In the genomic region with DNA sequence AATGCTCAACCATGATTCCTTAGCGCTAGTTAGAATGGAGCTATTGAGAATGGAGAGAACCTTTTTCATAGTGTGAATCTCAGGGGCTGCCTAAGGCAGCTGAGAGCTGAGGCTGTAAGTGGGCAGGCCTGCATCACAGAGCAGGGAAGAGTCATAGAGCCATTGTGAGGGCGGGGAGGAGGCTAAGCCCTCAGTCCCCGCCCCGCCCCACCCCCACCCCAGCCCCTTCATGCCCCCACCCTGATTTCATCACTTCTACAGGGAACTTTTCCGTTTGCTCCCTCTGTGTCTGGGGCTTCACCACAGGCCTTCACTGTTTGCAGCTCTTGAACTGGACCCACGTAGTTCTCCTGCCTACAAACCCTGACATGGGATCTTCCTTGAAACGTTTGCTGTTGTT, we compare ENCODE assay signal across 28 mouse cellular contexts. TPM values are rescaled to one million over a fixed set of nuclear protein-coding genes. Genes with fewer than 3 reads are reported as not detected.
"Had no signal": no experiment of that assay in that cellular context is flagged by ENCODE, and none has a peak within 500 bp of the region (broad histone marks: within the 10 kb centered on the region; RNA-seq: fewer than 3 reads in every experiment).

A gene (minus strand): TSS at position 101 of the 400 bp plus-strand sequence.

- H3K9ac ChIP-seq: heart, embryonic 13.5 days; heart, embryonic 15.5 days; hindbrain, embryonic 13.5 days; hindbrain, embryonic 15.5 days; kidney, embryonic 15.5 days; limb, embryonic 13.5 days; limb, embryonic 15.5 days had no signal

- DNase-seq: gastrocnemius, postnatal 14 days; gastrocnemius, postnatal 36 days; heart, adult 11 months; heart, adult 2 months; heart, postnatal 14 days; heart, postnatal 36 days; kidney, adult 11 months; kidney, adult 2 months; kidney, adult 9 months; kidney, postnatal 14 days; kidney, postnatal 36 days; left cerebral cortex, postnatal 4 days had no signal

- H3K36me3 ChIP-seq: heart, embryonic 13.5 days; heart, embryonic 15.5 days; hindbrain, embryonic 13.5 days; hindbrain, embryonic 15.5 days; kidney, embryonic 15.5 days; limb, embryonic 13.5 days; limb, embryonic 15.5 days had no signal

- H3K27ac ChIP-seq: heart, adult 2 months; heart, embryonic 13.5 days; heart, embryonic 15.5 days; hindbrain, embryonic 13.5 days; hindbrain, embryonic 15.5 days; hindbrain, postnatal 0 days; kidney, embryonic 15.5 days; kidney, postnatal 0 days; limb, embryonic 13.5 days; limb, embryonic 15.5 days had no signal

- H3K4me1 ChIP-seq: limb, embryonic 15.5 days had no signal

- H3K9me3 ChIP-seq: heart, embryonic 13.5 days; heart, embryonic 15.5 days; hindbrain, embryonic 13.5 days; hindbrain, embryonic 15.5 days; kidney, embryonic 15.5 days; limb, embryonic 13.5 days; limb, embryonic 15.5 days had no signal

- ATAC-seq: hindbrain, postnatal 0 days; intestine, embryonic 16.5 days had no signal

- H3K27me3 ChIP-seq: hindbrain, embryonic 15.5 days; limb, embryonic 15.5 days had no signal

- H3K4me3 ChIP-seq: heart, adult 2 months; heart, embryonic 13.5 days; heart, embryonic 15.5 days; hindbrain, embryonic 13.5 days; hindbrain, embryonic 15.5 days; kidney, embryonic 15.5 days; limb, embryonic 13.5 days; limb, embryonic 15.5 days had no signal

- H3K4me2 ChIP-seq: heart, embryonic 11.5 days; heart, embryonic 13.5 days; heart, embryonic 15.5 days; hindbrain, embryonic 13.5 days; hindbrain, embryonic 15.5 days; kidney, embryonic 15.5 days; limb, embryonic 13.5 days; limb, embryonic 15.5 days had no signal

RNA-seq across cellular contexts. Expression of the gene that starts here (rescaled TPM):
- polyA plus RNA-seq: heart, embryonic 11.5 days; heart, embryonic 13.5 days; heart, embryonic 15.5 days; heart, postnatal 0 days; hindbrain, embryonic 11.5 days; hindbrain, embryonic 13.5 days; hindbrain, embryonic 15.5 days; hindbrain, postnatal 0 days; intestine, embryonic 14.5 days; intestine, embryonic 16.5 days; kidney, adult 2 months; kidney, embryonic 15.5 days; kidney, postnatal 0 days; large intestine, adult 2 months; limb, embryonic 11.5 days; limb, embryonic 13.5 days; limb, embryonic 15.5 days had no signal
